Mouse (Mus musculus) urinary bladder, postnatal 25 days (tissue): ENCODE measurements at regions not wholly inside any gene's neighbourhood (a gene's known extent, or its start where the extent isn't known, plus 50 kb on each side); places are given as distances from the start of the nearest gene placed in this dataset.
"Not testable (repeated sequence)": the region's sequence is repeated elsewhere in the genome, so short reads cannot be mapped to it uniquely, and the experiment has no call there.

Experiments
- DNase-seq: peaks from one replicate; pipeline ENCODE4 v3.0.0; 2022; ENCODE audit warnings: low spot score

DNA sequence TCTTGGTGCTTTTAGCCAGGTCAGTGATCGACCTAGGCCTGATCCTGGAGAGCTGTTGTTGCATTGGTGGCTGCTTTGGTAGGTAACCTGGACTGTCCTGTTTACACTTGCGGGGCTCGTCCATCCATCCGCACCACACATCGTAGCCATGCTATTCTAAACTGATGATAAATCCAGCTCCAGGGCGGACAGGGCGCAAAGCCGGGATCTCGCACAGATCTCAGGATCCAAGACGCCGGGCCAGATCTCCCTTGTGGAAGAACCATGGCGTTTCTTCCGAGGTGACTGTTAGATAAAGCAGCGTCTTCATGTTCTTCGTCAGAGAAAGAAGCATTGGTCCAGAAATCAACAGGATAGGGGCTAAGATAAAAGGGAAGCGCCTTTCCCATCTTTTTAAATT is 115.6 kb downstream of the Sec16b start:
- DNase-seq = not testable (repeated sequence)

DNA sequence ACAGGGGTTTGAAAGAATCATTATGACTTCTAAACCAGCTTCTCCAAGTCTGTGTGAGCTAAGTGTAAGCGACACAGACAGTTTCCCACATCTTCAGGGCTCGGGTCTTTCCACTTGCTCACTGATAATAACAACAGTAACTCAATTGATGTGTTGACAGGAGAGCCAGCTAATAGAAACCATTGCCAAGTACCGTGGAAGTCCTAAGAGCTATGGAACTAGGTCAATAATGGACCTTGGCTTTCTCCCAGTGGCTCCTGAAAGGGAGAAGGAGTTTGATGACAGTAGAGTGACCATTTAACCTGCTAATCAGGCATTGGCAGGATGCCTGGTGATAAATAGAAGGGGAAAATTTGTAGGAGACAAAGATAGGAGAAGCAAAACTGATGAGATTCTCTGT is 126.1 kb downstream of the Sec16b start:
- no peak for DNase-seq

DNA sequence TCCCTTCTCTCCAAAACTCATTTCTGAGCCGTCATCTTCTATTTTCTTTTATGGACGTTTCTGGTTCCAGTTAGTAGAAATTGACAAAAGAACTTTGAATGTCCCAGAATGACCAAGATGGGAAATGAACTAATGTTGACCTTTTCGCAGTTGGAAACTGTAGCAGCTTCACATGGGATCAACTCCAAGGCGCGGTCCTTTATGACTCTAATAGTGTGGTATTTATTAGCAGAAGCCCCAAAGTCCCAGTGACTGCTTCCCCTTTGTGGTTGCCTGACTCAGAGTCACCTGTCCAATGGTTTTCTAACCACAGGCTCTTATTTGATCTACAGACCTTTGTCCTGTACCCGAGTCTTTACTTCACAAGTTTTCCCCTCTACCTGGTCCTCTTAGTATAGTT is 126.9 kb downstream of the Sec16b start:
- no peak for DNase-seq

DNA sequence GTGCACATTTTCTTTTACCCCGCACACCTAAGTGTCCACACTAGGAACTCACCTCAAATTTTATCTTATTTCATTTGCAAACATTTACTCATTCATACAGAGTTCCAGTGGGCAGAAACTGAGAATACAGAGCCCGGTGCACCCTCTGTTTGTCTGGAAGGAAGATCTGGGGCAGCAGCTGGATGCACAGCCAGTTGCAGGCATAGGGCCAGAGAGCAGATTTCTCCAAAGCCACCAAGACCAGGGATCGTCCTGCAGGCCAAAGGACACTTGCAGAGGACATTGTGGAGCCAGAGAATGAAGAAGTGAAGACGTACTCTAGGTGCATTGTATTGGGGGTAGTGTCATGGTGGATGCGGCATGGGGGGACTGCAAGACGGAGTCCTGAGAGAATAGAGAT is 129.2 kb downstream of the Sec16b start:
- no peak for DNase-seq

DNA sequence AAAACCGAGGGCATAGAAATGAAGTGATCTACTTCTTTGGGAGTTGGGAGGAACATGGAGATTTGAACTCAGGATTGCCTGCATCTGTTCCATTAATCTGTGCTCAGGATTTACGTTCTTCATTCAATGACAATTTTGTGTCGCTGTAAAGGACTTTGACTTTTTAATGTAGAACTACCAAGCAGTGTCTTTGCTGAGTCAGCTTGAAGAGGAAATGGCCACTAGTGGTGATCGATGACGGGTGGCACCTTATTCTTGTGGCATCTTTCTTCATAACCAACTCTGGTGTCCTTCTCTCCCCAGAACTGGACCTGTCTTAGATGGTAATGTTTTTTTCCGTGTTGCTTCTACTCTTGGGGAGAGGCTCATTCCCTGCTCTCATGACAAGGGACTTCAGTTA is 137.0 kb downstream of the Sec16b start:
- DNase-seq = no peak

DNA sequence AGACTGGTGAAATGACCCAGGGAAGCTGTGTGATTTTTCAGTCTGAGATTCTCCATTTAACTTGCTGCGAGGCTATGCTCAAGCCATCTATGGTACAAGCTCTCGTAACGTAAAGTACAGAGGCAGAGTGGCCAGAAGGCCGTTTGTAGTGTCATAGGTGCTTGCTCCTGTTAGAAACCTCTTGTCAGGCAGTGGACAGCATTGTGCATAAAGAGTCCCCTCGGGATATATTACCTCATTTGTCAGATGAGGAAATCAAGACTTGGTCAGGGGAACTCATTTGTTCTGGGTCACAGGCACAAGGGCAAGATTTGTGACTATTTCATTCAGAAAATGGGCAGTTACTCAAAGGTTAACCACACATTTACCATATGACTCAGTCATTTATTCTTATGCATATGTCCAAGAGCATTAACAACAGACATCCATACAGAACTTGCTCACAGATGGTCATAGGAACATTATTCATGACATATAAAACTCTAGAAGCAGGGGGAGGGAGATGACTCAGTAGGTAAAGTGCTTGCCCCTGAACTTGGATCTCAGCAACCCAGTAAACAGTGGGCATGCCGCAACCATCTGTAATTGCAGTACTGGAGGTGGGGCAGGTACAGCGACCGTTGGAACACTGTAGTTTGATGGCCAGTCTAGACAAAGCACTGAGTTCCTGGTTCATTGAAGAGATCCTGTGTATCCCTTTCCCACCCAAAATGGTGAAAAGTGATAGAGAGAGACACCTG is 139.3 kb downstream of the Sec16b start:
- DNase-seq = no peak

DNA sequence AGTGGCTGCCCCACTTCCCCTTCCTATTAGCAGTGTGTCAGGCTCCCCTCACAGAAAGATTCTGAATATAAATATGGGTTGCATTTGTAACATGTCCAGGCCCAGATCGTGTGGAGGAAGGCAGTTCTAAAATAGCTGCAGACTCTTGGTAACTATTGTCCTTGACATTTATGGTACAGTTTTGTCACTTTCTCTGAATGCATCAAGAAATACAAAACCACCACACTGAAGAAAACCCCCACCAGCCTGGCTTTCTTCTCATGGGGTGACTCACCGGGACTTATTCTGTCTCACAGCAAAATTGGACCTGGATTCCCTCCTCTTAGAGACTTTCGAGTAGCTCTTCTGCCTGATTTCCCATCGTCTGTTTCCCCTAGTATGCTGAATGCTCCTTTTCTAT is 148.9 kb downstream of the Sec16b start:
- no peak for DNase-seq

DNA sequence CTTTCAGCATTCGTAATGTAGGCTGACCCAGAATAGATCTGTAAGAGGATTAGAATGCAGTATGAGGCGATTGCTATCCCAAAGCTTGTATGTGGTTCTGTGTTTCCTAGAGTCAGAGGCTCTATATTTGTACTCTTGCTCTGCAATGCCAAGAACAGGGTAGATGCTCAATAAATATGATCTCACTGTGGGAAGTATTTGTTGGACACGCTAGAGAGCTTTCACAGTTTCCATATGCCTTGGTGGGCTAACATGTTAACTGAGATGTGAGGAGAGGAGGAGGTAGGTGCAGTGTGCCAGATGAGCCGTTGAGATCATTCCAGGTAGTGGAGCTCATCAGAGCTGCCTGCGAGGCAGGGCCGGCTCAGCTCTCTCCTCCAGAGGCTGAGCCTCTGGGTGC is 163.1 kb downstream of the Sec16b start:
- DNase-seq = no peak

DNA sequence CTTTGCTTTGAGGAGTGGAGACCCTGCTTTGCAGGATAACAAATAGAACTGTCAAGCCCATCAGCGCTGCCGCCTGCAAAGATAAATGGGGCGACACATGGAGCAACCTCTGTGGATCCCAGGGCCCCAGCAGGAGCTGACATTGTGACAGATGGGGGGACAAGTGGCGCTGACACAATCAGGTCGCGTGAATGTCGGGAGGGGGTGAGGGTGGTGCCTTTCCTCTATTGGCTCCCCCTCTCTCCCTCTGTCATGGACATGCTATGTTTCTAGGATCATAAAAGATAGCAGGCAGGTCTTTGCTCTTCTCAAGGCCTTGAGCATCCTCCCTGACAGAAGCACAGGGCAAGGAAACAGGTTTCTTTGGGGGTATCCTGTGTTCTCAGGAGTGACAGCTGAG is 177.8 kb downstream of the Sec16b start:
- no peak for DNase-seq

DNA sequence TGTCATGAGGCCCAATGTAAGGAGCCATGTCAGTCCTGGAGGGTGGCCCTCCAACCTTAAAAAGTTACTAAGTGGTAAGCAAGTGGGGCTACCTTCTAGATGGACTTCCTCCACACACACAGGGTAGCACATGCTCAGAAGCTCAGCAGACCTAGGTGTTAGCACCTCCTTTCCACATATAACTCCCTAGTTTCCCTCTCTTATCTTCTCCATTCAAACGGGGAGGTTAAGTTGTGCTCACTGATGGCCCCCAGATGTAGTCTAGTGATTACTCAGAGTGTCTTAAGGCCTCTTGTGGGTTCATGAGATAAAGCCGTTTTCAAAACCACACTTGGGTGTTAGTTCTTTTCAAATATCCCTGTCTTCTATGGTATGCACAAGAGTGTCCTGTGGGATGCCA is 188.7 kb downstream of the Sec16b start:
- no peak for DNase-seq

DNA sequence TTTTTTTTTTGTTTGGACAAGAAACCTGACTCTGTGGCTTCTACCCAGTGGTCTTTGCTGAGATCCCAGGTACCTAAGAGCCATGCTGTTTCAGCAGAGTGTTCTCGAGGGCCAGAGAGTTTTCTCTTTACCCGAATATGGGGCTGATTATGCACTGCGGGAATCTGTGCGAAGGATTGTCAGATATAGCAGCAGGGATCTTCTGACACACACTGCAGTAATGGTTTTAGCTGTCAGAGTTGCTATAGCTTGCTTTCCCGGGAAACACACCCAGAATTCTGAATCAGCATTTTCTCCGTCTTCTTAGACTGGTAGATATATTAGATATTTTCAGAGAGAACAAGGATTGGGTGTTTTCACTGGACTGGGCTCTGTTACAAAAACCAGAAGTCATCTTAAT is 197.1 kb downstream of the Sec16b start:
- DNase-seq = no peak

DNA sequence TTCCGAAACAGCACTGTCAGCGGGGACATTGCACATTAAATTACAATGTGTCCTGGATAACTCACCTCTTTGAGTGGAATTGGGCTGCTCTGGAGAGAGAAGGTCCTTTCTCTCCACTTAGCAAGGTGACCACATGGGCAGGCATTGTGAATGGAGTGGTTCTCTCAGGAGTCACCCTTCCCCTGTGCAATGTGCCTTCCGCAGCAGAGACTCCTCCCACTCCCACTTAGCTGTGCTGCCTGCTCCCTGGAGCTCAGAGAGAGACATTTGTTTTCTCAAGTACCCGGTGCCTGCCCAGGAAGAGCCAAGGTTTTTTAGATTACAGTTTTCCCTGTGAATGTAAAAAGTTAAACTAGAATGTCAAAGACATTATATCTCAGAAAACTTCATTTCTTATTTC is 198.8 kb downstream of the Sec16b start:
- no peak for DNase-seq

DNA sequence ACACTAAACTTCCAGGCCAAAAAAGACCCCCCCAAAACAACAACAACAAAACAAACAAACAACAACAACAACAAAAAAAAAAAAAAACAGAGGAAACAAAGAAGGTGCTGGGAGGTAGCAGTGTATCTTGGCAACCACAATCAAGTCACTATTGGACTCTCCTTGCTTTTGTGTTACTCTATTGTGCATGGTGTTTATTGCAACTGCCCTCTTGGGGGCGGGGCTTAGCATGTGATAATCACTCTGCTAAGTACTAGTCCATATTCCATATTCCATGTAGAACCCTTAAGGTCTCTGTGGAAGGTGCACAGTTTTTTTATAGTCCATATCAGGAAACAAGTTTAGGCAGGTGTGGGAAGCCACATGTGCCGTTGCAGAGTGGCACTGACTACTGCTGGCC is 200.7 kb downstream of the Sec16b start:
- no peak for DNase-seq

DNA sequence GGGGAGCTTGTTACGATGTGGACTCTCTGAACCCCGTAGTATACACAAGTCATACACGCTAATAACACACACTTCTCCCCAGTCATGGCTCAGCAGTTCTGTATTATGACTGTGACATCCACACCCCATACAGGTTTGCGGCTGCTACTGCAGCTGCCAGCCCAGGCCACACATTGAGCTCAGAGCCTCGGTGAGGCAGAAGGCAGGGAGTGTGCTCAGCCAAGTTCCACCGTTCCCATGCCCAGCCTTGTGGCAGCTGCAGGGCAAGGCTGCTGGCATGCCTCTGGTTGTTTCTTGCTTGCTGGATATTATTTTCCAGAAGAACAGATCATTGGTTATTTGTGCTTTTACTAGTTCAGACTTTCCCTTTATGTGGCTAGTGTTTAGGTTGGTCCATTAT is 202.6 kb downstream of the Sec16b start:
- DNase-seq = no peak

DNA sequence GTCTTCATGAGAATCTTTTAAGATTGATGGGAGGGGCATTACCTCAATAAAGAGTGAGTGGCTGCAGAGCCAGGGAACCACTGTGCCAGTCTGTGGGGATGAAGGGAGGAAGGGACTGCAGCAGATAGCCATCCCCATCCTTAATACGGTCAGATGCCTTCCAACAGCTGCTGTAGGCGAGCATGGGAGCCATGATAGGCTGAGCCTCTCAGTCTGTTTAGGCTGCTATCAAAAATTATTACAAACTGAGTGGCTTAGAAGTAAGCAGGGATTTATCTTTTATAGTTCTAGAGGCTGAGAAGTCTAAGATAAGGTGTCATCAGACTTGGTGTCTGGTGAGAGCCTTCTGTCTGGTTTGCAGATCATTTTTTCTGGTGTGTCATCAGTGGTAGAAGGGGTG is 204.3 kb downstream of the Sec16b start:
- DNase-seq = no peak

DNA sequence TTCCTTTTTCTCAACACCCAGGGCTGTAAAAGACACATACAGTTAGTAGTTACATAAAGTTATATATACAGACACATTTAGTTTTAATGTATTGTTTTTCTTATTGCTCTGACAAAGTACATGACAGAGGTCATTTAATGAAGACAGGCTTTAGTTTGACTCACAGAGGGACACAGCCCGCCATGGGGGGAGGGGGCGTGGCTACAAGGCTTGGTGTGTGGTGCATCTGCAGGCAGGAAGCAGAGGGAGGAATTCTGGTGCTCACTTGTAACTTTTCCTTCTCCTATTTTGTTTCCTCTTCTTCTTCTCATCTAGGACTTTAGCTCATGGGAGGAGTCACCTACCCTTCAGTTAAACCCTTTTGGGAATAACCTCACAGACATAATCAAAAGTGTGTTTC is 206.0 kb downstream of the Sec16b start:
- DNase-seq = no peak

DNA sequence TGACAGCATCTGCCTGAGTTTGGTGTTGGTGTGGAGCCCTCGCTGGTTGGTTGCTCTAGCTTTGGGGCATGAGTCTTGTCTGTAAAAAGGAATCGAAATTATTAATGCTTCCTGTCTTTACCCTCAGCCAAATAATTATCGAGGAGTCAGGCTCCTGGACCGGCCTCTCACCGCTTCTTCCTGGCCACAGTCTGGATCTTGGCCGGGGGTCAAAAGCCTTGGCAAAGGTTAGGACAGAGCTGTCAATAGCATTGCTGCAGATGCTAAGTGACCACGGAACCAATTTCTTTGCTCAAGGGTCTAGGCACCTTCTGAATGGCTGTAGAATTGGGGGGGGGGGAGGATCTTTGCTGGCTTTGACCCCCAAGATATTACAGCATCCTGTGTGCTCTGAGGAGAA is 207.3 kb downstream of the Sec16b start:
- no peak for DNase-seq

DNA sequence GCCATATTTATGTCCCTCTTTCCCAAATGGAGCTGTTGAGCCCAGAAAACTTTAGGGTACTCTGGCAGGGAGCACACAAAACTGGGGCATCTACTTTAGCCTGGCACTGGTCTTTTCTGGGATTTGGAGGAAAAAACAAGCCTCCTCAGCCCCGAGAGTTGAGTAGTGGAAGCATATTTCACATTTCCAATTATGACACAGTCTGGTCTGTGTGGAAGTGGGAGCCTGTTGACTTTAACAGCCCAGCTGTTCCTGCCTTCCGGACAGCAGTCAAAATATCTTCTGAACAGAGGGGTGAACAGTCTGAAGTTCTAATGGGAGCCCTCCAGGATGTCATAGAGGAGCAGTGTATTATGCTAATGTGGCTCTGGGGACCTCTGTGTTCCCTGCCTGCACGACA is 209.1 kb downstream of the Sec16b start:
- no peak for DNase-seq

DNA sequence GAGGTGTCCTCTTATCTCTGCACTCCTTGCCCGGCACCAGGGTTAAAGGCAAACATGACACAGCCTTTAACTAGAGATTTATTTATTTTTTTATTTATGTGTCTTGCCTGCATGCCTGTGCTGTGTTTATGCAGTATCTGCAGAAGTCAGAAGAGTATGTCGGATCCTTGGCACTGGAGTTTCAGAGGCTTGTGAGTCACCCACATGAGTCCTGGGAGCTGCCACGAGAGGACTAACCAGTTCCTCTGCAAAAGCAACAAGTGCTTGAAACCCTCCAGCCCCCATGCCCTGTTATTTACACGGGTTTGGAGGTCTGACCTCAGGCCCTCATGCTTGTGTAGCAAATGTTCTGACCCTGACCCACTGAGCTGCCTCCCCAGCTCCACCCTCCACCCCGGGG is 210.6 kb downstream of the Sec16b start:
- DNase-seq = no peak

DNA sequence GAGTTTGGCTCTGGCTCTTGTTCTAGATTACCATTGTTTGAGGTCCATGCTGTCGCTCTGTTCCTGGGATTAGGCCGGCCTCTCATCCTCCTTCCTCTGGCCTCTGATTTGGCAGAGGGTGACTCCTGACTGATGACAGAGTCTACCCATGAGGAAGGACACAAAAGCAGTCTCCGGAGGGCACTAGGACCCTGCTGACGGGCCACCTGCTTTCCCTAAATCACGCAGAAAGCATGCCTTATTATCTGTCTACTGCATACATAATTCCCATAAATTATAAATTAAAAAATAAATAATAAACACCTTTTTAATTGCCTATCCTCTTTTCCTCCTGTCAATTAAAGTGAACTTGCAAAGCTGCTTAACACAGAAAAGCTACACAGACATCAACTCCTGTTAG is 215.4 kb downstream of the Sec16b start:
- no peak for DNase-seq

DNA sequence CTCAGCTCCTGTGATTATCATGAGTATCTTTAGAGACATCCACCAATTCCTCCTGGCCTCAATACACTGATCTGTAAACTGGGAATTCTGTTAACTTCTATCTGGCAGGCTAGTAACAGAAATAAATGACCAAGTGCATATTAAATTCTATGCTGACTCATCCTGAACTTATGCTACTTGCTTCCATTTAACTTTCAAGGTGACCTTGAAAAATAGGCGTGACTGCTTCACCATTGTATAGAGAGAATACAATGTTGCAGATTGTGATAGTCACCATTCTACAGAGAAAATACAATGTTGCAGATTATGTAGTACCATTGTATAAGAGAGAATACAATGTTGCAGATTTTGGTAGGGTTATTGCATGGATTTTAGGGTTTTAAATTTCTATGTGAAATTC is 224.6 kb downstream of the Sec16b start:
- no peak for DNase-seq

DNA sequence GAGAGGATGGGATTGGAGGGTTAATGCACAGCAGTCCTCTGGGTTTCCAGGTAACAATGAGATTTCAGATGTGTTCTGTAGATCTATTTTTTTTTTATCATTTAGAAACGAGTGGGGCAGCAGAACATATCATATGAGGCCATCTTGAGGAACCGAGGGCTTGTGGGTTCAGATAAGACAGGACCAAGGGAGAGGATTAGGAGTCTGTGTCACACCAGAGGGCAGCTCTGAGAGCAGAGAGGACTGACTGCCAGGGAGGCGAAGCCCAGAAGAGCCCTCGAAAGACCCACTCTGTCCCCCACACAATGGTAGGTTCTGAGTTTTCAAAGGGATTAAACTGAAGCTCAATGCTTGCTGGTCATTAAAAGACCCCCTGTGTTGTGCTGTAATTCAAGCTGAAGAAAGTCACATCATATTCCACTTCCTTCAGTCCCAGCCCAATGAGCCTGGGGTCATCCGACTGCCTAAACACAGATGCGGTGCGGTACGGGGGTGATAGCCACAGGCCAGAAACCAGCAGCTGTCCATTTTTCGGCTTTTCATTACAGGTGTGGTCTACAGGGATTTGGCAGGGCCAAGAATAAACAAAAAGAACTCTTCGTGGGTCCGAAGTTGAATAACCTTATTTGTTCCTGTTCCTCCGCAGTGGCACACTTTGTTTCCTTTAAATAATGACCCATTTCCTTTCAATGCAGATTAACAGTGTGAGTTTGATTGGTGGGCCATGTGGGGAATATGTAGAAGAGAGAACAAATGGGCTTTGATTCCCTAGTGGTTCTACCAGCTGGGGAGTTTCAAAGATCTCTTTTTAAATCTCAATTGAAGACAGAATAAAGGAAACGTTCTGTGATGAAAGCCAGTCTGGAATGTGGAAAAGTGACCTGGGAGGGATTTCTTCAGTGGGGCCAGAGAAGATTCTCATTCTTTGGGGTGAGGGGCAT is 234.5 kb downstream of the Sec16b start:
- DNase-seq = no peak

DNA sequence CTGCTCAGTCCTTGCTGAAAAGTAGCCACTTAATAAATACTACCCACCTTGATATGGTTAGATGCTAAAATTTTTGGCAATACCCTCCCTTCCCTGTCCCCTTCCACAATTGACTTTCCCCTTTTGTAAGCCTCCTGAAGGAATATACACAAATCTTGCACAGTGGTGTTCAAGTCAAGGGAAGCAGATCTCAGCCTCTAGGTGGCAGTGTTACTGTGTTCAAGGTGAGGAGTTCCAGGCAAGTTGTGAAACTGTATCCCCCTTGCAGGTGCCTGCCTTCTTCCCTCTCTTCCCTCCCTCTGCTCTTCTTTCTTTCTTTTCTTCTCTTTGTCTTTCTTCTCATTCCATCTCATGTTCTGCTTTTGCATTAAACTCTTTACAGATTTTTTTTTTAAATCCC is 239.1 kb downstream of the Sec16b start:
- DNase-seq = peak; percentile 6
